Mouse (Mus musculus) G1E (cell line): ENCODE data around the gene Tecpr2.

Experiments used
- CTCF ChIP-seq: IDR thresholded peaks from 2 replicates; pipeline ENCODE4 v1.5.1; 2012; ENCODE audit warnings: low read depth, low read length, inconsistent platforms, mixed read lengths
- GATA1 ChIP-seq: IDR thresholded peaks from 2 replicates; pipeline ENCODE4 v1.6.1; 2012; ENCODE audit warnings: borderline replicate concordance, low read length, inconsistent platforms, mixed read lengths
- GATA2 ChIP-seq: IDR thresholded peaks from 2 replicates; pipeline ENCODE4 v1.6.1; 2012; ENCODE audit warnings: low read depth, low read length, inconsistent platforms, borderline replicate concordance
- POLR2AphosphoS5 ChIP-seq: IDR thresholded peaks from 2 replicates; pipeline ENCODE4 v1.6.1; 2012; ENCODE audit warnings: low read depth, low read length, inconsistent platforms; ENCODE audit not compliant: insufficient replicate concordance
- TAL1 ChIP-seq: conservative IDR thresholded peaks from 2 replicates; pipeline ENCODE4 v1.6.1; 2012; ENCODE audit warnings: low read depth, low read length, inconsistent platforms, mixed read lengths

GRCm38 (mm10) chr12:110840348-110841198 is 48.5 kb upstream of the Tecpr2 start, which contains the start of gene Mok:
- TF ChIP-seq CTCF (no peak), POLR2AphosphoS5 (no peak), TAL1 (no peak), GATA2 (no peak), GATA1 (no peak)
